Mouse (Mus musculus) cortical plate, adult 2 months (tissue): ENCODE measurements around the gene Akap12.

Experiments
- CTCF ChIP-seq: fragments of 200-500 bp; IDR thresholded peaks from 2 replicates; pipeline ENCODE4 v1.5.1; 2011; ENCODE audit warnings: mild to moderate bottlenecking, control low read depth, low read length; ENCODE audit not compliant: insufficient read depth; ENCODE audit errors: extremely low read depth
- POLR2A ChIP-seq: fragments of 200-500 bp; IDR thresholded peaks from 2 replicates; pipeline ENCODE4 v1.6.1; 2011; ENCODE audit warnings: mild to moderate bottlenecking, low read length, control low read depth; ENCODE audit not compliant: insufficient read depth; ENCODE audit errors: extremely low read depth

DNA sequence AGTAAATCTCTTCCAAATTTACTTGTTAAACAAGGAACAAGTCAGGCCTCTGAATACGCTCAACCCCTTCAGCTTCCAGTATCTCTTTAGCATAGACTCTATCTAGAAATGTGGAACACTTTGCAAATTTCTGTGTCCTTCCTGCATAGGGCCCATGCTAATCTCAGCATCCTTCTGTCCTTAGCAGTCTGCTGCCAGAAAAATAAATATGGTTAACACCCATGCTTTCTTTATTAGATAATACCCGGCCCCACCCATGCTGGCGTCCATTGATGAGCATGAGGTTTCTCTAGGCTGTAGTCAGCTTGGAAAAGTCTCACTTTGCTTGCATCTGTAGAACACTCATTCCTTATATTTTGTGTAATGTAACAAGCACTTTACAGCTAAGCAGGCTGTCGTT, 27.2 kb downstream of the Akap12 start:
- no peak for TF ChIP-seq CTCF
- no peak for TF ChIP-seq POLR2A
